Mouse (Mus musculus) heart, postnatal 0 days (tissue): ENCODE results near the gene Pptc7.

Source experiments
- CTCF ChIP-seq: IDR thresholded peaks from 2 replicates; pipeline ENCODE4 v1.5.1; 2016; ENCODE audit warnings: antibody characterized with exemption, control low read depth, low read depth
- EP300 ChIP-seq: IDR thresholded peaks from 2 replicates; pipeline ENCODE4 v1.6.1; 2016; ENCODE audit warnings: antibody characterized with exemption, low read depth

GRCm38 (mm10) chr5:122283828-122284182, 360 bp upstream of the Pptc7 start:
- TF ChIP-seq CTCF, result no peak
- no peak for TF ChIP-seq EP300
